Mouse (Mus musculus) neutrophil, adult 5-6 weeks (primary cell): Measurements from ENCODE around the gene 1190007I07Rik. TPM values are rescaled to one million over a fixed set of nuclear protein-coding genes. Genes with fewer than 3 reads are reported as not detected.
A peak's percentile ranks its signal among the peaks of the same experiment; 100 is the strongest.
"Not testable (repeated sequence)": the region's sequence is repeated elsewhere in the genome, so short reads cannot be mapped to it uniquely, and the experiment has no call there.

Experiments
- ATAC-seq: fragments of 151-379, 151-347 bp; 2 replicates; pipeline ENCODE4 v1.8.0; 2017; ENCODE audit warnings: mild to moderate bottlenecking, moderate TSS enrichment; ENCODE audit not compliant: insufficient number of reproducible peaks, poor library complexity, low FRiP score, severe bottlenecking; ENCODE audit errors: extremely low read depth
- total RNA-seq: library from RNA; stranded (forward); fragments of 200-1000 nt; gene quantifications from 2 replicates; pipeline ENCODE4 v1.2.3, GENCODE M21; 2017

The 1190007I07Rik gene
- total RNA-seq, 1 experiment from 2014 or later = 26.3 TPM

- no peak for ATAC-seq
These were observed 8.1 kb upstream of the 1190007I07Rik start for GRCm38 (mm10) chr10:82631133-82631532.

- no peak for ATAC-seq
These were observed 7.5 kb upstream of the 1190007I07Rik start for GRCm38 (mm10) chr10:82630497-82630896.

- ATAC-seq = peak; percentile 92
These were observed 6.7 kb upstream of the 1190007I07Rik start, which contains the start of gene Tdg for GRCm38 (mm10) chr10:82629586-82630255. Gene Tdg (plus strand): TSS chr10:82629828.

GRCm38 (mm10) chr10:82629111-82629585, 6.1 kb upstream of the 1190007I07Rik start:
- ATAC-seq = peak; percentile 26

- ATAC-seq = not testable (repeated sequence)
These were observed 515 bp upstream of the 1190007I07Rik start for GRCm38 (mm10) chr10:82623553-82623932.

- ATAC-seq = no peak
These were observed 793 bp downstream of the 1190007I07Rik start for GRCm38 (mm10) chr10:82622235-82622634.

- ATAC-seq = not testable (repeated sequence)
These were observed 28.6 kb downstream of the 1190007I07Rik start for GRCm38 (mm10) chr10:82594421-82594820.

- not testable (repeated sequence) for ATAC-seq
These were observed 33.4 kb downstream of the 1190007I07Rik start for GRCm38 (mm10) chr10:82589673-82590072.

GRCm38 (mm10) chr10:82571091-82571490, 51.9 kb downstream of the 1190007I07Rik start:
- ATAC-seq = not testable (repeated sequence)

Other genes with a start within 250 kb of the 1190007I07Rik start
- gene Gm1553, start 130.6 kb downstream of the 1190007I07Rik start, total RNA-seq = not detected in 2 replicates
- 33.5 and 47.0 TPM in 2 replicates for gene Tdg, start 6.6 kb upstream of the 1190007I07Rik start, total RNA-seq
- 0.93 TPM in 1 of 2 replicates, not detected in the other for gene Glt8d2, start 67.4 kb upstream of the 1190007I07Rik start, total RNA-seq
- gene Hcfc2, start 72.9 kb upstream of the 1190007I07Rik start, total RNA-seq = 34.3 and 37.1 TPM in 2 replicates
- gene Nfyb, start 140.9 kb upstream of the 1190007I07Rik start, total RNA-seq = 66.2 and 66.4 TPM in 2 replicates
- gene Txnrd1, start 210.7 kb upstream of the 1190007I07Rik start, total RNA-seq = 35.6 and 42.0 TPM in 2 replicates
- 9.2 and 11.4 TPM in 2 replicates for gene Eid3, start 243.4 kb upstream of the 1190007I07Rik start, total RNA-seq